Mouse (Mus musculus) CH12.LX (cell line): ENCODE measurements at regions not wholly inside any gene's neighbourhood (a gene's known extent, or its start where the extent isn't known, plus 50 kb on each side); places are given as distances from the start of the nearest gene placed in this dataset.

Source experiments
- DNase-seq: peaks from one replicate; pipeline ENCODE4 v3.0.0-alpha.2; 2013; ENCODE audit errors: extremely low read depth
- H3K27ac ChIP-seq: 2 replicates; pipeline ENCODE4 v1.5.1; 2012; ENCODE audit warnings: low read depth, mild to moderate bottlenecking, control low read depth, moderate library complexity; ENCODE audit not compliant: insufficient read depth
- H3K27me3 ChIP-seq: replicated peaks from 2 replicates; pipeline ENCODE3; 2012; ENCODE audit warnings: inconsistent platforms
- H3K36me3 ChIP-seq, 2 experiments: replicated peaks in 1 of 2; 2 replicates each; pipeline versions ENCODE3 to v1.6.1; 2012; ENCODE audit warnings: inconsistent platforms in 1 of 2, low read length in 1 of 2, mild to moderate bottlenecking in 1 of 2, mixed read lengths in 1 of 2, moderate library complexity in 1 of 2; ENCODE audit not compliant: control insufficient read depth in 1 of 2, insufficient read depth in 1 of 2
- H3K4me1 ChIP-seq, 2 experiments: 2 replicates each; pipeline ENCODE4 v1.6.1; 2012; ENCODE audit warnings: inconsistent platforms in 1 of 2, moderate library complexity in 1 of 2; ENCODE audit not compliant: insufficient read depth in 2 of 2, control insufficient read depth in 1 of 2
- H3K4me2 ChIP-seq: 2 replicates; pipeline ENCODE4 v1.6.1; 2012; ENCODE audit warnings: low read depth, mild to moderate bottlenecking, control low read depth; ENCODE audit not compliant: poor library complexity, insufficient read depth, severe bottlenecking
- H3K4me3 ChIP-seq, 3 experiments: fragments of 150-350 bp in 1 of 3; sonication (generic) in 1 of 3; replicated peaks in 1 of 3; 2 replicates each; pipeline versions ENCODE3 to v1.5.1; 2011 to 2012; ENCODE audit warnings: low read depth in 2 of 3, low read length in 2 of 3, mild to moderate bottlenecking in 2 of 3, moderate library complexity in 2 of 3, control low read depth in 1 of 3, improper control_type of control experiment in 1 of 3, inconsistent platforms in 1 of 3, mixed read lengths in 1 of 3; ENCODE audit not compliant: poor library complexity in 1 of 3
- H3K79me2 ChIP-seq: replicated peaks from 2 replicates; pipeline ENCODE4 v1.6.1; 2012; ENCODE audit warnings: mild to moderate bottlenecking, moderate library complexity; ENCODE audit not compliant: control insufficient read depth, poor library complexity, insufficient read depth, severe bottlenecking; ENCODE audit errors: extremely low read depth
- H3K9ac ChIP-seq: 2 replicates; pipeline ENCODE4 v1.6.1; 2012; ENCODE audit warnings: low read depth, mild to moderate bottlenecking, control low read depth, moderate library complexity; ENCODE audit not compliant: insufficient read depth
- H3K9me3 ChIP-seq: replicated peaks from 2 replicates; pipeline ENCODE3; 2012; ENCODE audit warnings: low read length, inconsistent platforms, mixed read lengths
- CHD1 ChIP-seq: IDR thresholded peaks from 2 replicates; pipeline ENCODE4 v1.6.1; 2012; ENCODE audit warnings: low read depth, low read length, improper control_type of control experiment, inconsistent platforms
- CHD2 ChIP-seq: IDR thresholded peaks from 2 replicates; pipeline ENCODE4 v1.6.1; 2011; ENCODE audit warnings: low read length, improper control_type of control experiment
- E2F4 ChIP-seq: IDR thresholded peaks from 2 replicates; pipeline ENCODE4 v1.6.1; 2011; ENCODE audit warnings: low read depth, low read length, improper control_type of control experiment; ENCODE audit not compliant: insufficient replicate concordance
- EP300 ChIP-seq: IDR thresholded peaks from 2 replicates; pipeline ENCODE4 v1.6.1; 2011; ENCODE audit warnings: low read length, improper control_type of control experiment
- ETS1 ChIP-seq: conservative IDR thresholded peaks from 2 replicates; pipeline ENCODE4 v1.6.1; 2012; ENCODE audit warnings: low read depth, mild to moderate bottlenecking, inconsistent platforms, low read length, improper control_type of control experiment, moderate library complexity
- GABPA ChIP-seq: IDR thresholded peaks from 2 replicates; pipeline ENCODE4 v1.6.1; 2012; ENCODE audit warnings: low read depth, low read length, improper control_type of control experiment, inconsistent platforms; ENCODE audit not compliant: insufficient replicate concordance
- IRF4 ChIP-seq: IDR thresholded peaks from 2 replicates; pipeline ENCODE4 v1.6.1; 2014; ENCODE audit warnings: low read depth, mild to moderate bottlenecking, inconsistent platforms, low read length, improper control_type of control experiment
- JUN ChIP-seq: IDR thresholded peaks from 2 replicates; pipeline ENCODE4 v1.6.1; 2011; ENCODE audit warnings: low read depth, mild to moderate bottlenecking, low read length, improper control_type of control experiment, moderate library complexity; ENCODE audit not compliant: insufficient read depth
- MAX ChIP-seq: IDR thresholded peaks from 2 replicates; pipeline ENCODE4 v1.6.1; 2011; ENCODE audit warnings: low read length, improper control_type of control experiment
- MXI1 ChIP-seq: IDR thresholded peaks from 2 replicates; pipeline ENCODE4 v1.6.1; 2011; ENCODE audit warnings: mild to moderate bottlenecking, low read depth, low read length, improper control_type of control experiment
- MYC ChIP-seq: IDR thresholded peaks from 2 replicates; pipeline ENCODE4 v1.6.1; 2011; ENCODE audit warnings: low read depth, mild to moderate bottlenecking, improper control_type of control experiment, low read length
- NRF1 ChIP-seq: IDR thresholded peaks from 2 replicates; pipeline ENCODE4 v1.6.1; 2014; ENCODE audit warnings: low read depth, mild to moderate bottlenecking, inconsistent platforms, low read length, improper control_type of control experiment, moderate library complexity
- PAX5 ChIP-seq: IDR thresholded peaks from 2 replicates; pipeline ENCODE4 v1.6.1; 2012; ENCODE audit warnings: low read length, inconsistent platforms, mixed read lengths
- POLR2AphosphoS2 ChIP-seq: IDR thresholded peaks from 2 replicates; pipeline ENCODE4 v1.6.1; 2011; ENCODE audit warnings: low read depth, low read length, improper control_type of control experiment
- RAD21 ChIP-seq: IDR thresholded peaks from 2 replicates; pipeline ENCODE4 v1.6.1; 2011; ENCODE audit warnings: low read depth, mild to moderate bottlenecking, low read length, improper control_type of control experiment, moderate library complexity
- RCOR1 ChIP-seq: conservative IDR thresholded peaks from 2 replicates; pipeline ENCODE4 v1.6.1; 2012; ENCODE audit warnings: low read depth, mild to moderate bottlenecking, inconsistent platforms, low read length, improper control_type of control experiment
- SIN3A ChIP-seq: IDR thresholded peaks from 2 replicates; pipeline ENCODE4 v1.6.1; 2012; ENCODE audit warnings: low read length, improper control_type of control experiment, inconsistent platforms
- TCF12 ChIP-seq: IDR thresholded peaks from 2 replicates; pipeline ENCODE4 v1.6.1; 2014; ENCODE audit warnings: low read depth, mild to moderate bottlenecking, inconsistent platforms, low read length, improper control_type of control experiment
- ZKSCAN1 ChIP-seq: IDR thresholded peaks from 2 replicates; pipeline ENCODE4 v1.6.1; 2012; ENCODE audit warnings: low read depth, inconsistent platforms, low read length, improper control_type of control experiment, borderline replicate concordance
- ZMIZ1 ChIP-seq: IDR thresholded peaks from 2 replicates; pipeline ENCODE4 v1.6.1; 2012; ENCODE audit warnings: low read depth, mild to moderate bottlenecking, inconsistent platforms, low read length, improper control_type of control experiment
- dilution Hi-C: fragments of 300-500 bp; cut with MboI; formaldehyde crosslinking; loops from 2 replicates; pipeline ENCODE4 v1.14.3; 2020; ENCODE audit warnings: low sequenced_read_pairs; ENCODE audit not compliant: extremely low pct_unique_long_range_greater_than_20kb, extremely low pct_ligation_motif_present
- in situ Hi-C: fragments of 300-500 bp; cut with MboI; formaldehyde crosslinking; loops from 3 replicates; pipeline ENCODE4 v1.14.3; 2019; ENCODE audit warnings: low sequenced_read_pairs, low pct_ligation_motif_present, low pct_unique_long_range_greater_than_20kb, mixed read lengths

DNA sequence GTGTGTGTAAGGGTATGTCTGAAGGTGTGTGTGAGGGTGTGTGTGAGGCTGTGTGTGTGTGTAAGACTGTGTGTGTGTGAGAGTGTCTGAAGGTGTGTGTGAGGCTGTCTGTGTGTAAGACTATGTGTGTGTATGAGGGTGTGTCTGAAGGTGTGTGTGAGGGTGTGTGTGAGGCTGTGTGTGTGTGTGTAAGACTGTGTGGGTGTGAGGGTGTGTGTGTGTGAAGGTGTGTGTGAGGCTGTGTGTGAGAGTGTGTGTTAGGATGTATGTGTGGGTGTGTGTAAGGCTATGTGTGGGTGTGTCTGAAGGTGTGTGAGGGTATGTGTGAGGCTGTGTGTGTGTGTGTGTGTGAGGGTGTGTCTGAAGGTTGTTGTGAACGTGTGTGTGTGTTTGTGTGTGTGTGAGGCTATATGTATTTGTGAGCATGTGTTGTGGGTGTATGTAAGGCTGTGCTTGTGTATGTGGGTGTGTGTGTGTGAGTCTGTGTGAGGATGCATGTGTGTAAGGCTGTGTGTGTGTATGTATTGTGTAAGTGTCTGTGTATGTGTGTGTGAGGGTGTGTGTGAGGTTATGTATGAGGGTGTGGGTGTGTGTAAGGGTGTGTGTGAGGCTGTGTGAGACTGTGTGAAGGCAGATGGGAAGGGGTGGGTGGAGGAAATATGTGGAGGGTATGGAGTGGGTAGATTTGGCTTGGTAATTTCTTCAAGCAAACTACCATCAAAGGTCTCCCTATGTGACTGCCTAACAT lies 190.1 kb downstream of the Mdfic start:
- in situ Hi-C loops (no loop called here), dilution Hi-C loops (no loop called here)
- H3K4me3 ChIP-seq = no peak overlapping the region
- no peaks in the 10 kb centered on the region for H3K36me3 ChIP-seq
- H3K4me1 ChIP-seq = peaks cover 0 to 2% of the 10 kb centered on the region in 2 experiments; a peak in 1 of 4 replicates
- TF ChIP-seq GABPA (no peak), MXI1 (no peak), RCOR1 (no peak), MYC (no peak), ZKSCAN1 (no peak), NRF1 (no peak), EP300 (no peak), CHD1 (no peak), JUN (no peak), IRF4 (no peak), MAX (no peak), ZMIZ1 (no peak), SIN3A (no peak), POLR2AphosphoS2 (no peak), ETS1 (no peak), PAX5 (no peak)
- no peak overlapping the region for H3K9ac ChIP-seq
- no peaks in the 10 kb centered on the region for H3K27me3 ChIP-seq
- no peaks in the 10 kb centered on the region for H3K79me2 ChIP-seq
- H3K27ac ChIP-seq = no peak overlapping the region
- no peak for DNase-seq
- H3K9me3 ChIP-seq = no peaks in the 10 kb centered on the region
- no peak overlapping the region for H3K4me2 ChIP-seq

GRCm38 (mm10) chr6:15929650-15930049 lies 209.2 kb downstream of the Mdfic start:
- dilution Hi-C loops = no loop called here
- no peak overlapping the region for H3K27ac ChIP-seq
- no peak for TF ChIP-seq E2F4
- TF ChIP-seq TCF12 = no peak
- no peak for TF ChIP-seq RAD21
- no peak for TF ChIP-seq GABPA
- no peak for TF ChIP-seq ETS1
- TF ChIP-seq CHD2 = no peak
- H3K27me3 ChIP-seq = no peaks in the 10 kb centered on the region
- no peak for DNase-seq
- in situ Hi-C loops = no loop called here
- H3K4me1 ChIP-seq = peaks cover 0 to 4% of the 10 kb centered on the region in 2 experiments; a peak in 3 of 4 replicates
- H3K36me3 ChIP-seq = no peaks in the 10 kb centered on the region
- H3K9ac ChIP-seq = no peak overlapping the region
- H3K4me3 ChIP-seq = no peak overlapping the region
- no peaks in the 10 kb centered on the region for H3K9me3 ChIP-seq
- no peak overlapping the region for H3K4me2 ChIP-seq
- H3K79me2 ChIP-seq = no peaks in the 10 kb centered on the region
